Mouse (Mus musculus) intestine, postnatal 0 days (tissue): ENCODE measurements around the gene Slc30a1. TPM values are rescaled to one million over a fixed set of nuclear protein-coding genes. Genes with fewer than 3 reads are reported as not detected.

Experiments
- ATAC-seq: fragments of 200-750 bp; cut with Nextera tagmentation; 2 replicates; pipeline ENCODE4 v1.8.0; 2017; ENCODE audit warnings: mild to moderate bottlenecking, moderate TSS enrichment, moderate library complexity
- H3K27ac ChIP-seq: fragments of 300-500 bp; sonication (generic); 2 replicates; pipeline ENCODE4 v1.5.1; 2014; ENCODE audit warnings: mild to moderate bottlenecking, low read depth, low read length, moderate library complexity
- H3K27me3 ChIP-seq: fragments of 300-500 bp; sonication (generic); replicated peaks from 2 replicates; pipeline ENCODE4 v1.6.1; 2014; ENCODE audit warnings: low read length, mixed read lengths; ENCODE audit not compliant: control insufficient read depth, insufficient read depth
- H3K36me3 ChIP-seq: fragments of 300-500 bp; sonication (generic); 2 replicates; pipeline ENCODE4 v1.6.1; 2014; ENCODE audit warnings: mild to moderate bottlenecking, moderate library complexity; ENCODE audit not compliant: control insufficient read depth, insufficient read depth
- H3K4me1 ChIP-seq: fragments of 300-500 bp; sonication (generic); replicated peaks from 2 replicates; pipeline ENCODE4 v1.6.1; 2014; ENCODE audit warnings: antibody characterized with exemption, low read length, mixed read lengths; ENCODE audit not compliant: control insufficient read depth, insufficient read depth
- H3K4me2 ChIP-seq: fragments of 300-500 bp; sonication (generic); replicated peaks from 2 replicates; pipeline ENCODE4 v1.6.1; 2014; ENCODE audit warnings: low read depth, mild to moderate bottlenecking, moderate library complexity
- H3K4me3 ChIP-seq: fragments of 300-500 bp; sonication (generic); 2 replicates; pipeline ENCODE4 v1.5.1; 2014; ENCODE audit warnings: low read depth, low read length
- H3K9ac ChIP-seq: fragments of 300-500 bp; sonication (generic); 2 replicates; pipeline ENCODE4 v1.6.1; 2014; ENCODE audit warnings: mild to moderate bottlenecking, low read depth, low read length
- H3K9me3 ChIP-seq: fragments of 300-500 bp; sonication (generic); 2 replicates; pipeline ENCODE4 v1.6.1; 2016; ENCODE audit warnings: mixed run types; ENCODE audit not compliant: control insufficient read depth
- CTCF ChIP-seq: sonication (generic); IDR thresholded peaks from 2 replicates; pipeline ENCODE4 v1.5.1; 2016; ENCODE audit warnings: low read depth, mild to moderate bottlenecking, control low read depth, antibody characterized with exemption, moderate library complexity
- WGBS: fragments of 180-500 bp; shearing (Covaris S2); extraction: QIAGEN DNeasy Blood & Tissue Kit; methylation state at CpG from one replicate; pipeline ENCODE4 v1.1.7; 2014; 5-methylcytosine and 5-hydroxymethylcytosine counted together
- polyA plus RNA-seq: library from polyadenylated mRNA; unstranded; fragments of >200 nt; fragmentation: Nextera tagmentation; extraction: Ambion mirVana; gene quantifications from 2 replicates; pipeline ENCODE4 v1.2.1, GENCODE M21; 2015

Slc30a1 gene
- polyA plus RNA-seq, 1 experiment from 2014 or later, result 11.6 TPM

DNA sequence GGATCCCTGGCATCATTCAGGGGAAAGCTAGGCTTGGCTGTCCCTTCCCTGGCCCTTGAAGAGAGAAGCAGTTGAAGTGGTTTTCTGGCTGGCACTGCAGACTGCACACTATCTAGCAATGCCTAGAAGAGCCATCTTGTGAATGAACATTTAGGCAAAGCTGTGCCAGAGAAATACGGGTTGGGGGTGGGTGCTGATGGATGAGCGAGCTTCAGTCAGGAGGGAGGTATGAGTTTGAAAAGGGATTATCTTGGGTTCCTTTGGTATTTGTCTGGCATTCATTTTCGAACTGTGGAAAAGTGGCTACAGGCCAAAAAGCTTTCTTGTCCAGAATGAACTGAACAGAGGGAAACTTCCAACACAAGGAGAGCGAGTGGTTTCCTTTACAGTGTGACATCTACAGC lies 28.0 kb upstream of the Slc30a1 start:
- 70% methylated on average over 4 of the region's 4 CpGs for WGBS
- peaks cover 3% of the 10 kb centered on the region; the same call in 1 of the 2 replicates for H3K4me1 ChIP-seq
- H3K9ac ChIP-seq, result no peak overlapping the region
- H3K27ac ChIP-seq, result no peak overlapping the region
- no peak for TF ChIP-seq CTCF
- no peak overlapping the region for H3K4me2 ChIP-seq
- ATAC-seq, result no peak
- H3K27me3 ChIP-seq, result no peaks in the 10 kb centered on the region
- H3K4me3 ChIP-seq, result no peak overlapping the region
- H3K36me3 ChIP-seq, result no peaks in the 10 kb centered on the region
- no peaks in the 10 kb centered on the region for H3K9me3 ChIP-seq

DNA sequence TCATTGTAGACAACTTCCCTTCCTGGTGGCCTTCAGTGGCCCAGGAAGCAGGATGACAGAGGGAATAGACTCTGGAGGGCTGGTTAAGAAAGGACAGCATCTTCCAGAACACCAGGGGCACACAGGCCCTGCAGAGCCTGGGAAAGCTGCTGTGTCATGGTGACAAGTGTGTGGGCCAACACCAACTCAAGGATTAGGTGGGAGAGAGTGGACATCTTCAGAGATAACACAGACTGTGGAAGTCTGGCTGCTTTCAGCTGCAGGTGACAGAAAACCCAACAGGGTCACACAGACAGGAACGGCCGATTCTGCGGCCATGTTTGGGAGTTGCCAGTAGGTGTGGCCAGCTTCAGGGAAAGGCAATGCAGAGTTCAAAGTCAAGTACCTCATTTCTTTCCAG lies 26.3 kb upstream of the Slc30a1 start:
- 35% methylated on average over 3 of the region's 3 CpGs for WGBS

DNA sequence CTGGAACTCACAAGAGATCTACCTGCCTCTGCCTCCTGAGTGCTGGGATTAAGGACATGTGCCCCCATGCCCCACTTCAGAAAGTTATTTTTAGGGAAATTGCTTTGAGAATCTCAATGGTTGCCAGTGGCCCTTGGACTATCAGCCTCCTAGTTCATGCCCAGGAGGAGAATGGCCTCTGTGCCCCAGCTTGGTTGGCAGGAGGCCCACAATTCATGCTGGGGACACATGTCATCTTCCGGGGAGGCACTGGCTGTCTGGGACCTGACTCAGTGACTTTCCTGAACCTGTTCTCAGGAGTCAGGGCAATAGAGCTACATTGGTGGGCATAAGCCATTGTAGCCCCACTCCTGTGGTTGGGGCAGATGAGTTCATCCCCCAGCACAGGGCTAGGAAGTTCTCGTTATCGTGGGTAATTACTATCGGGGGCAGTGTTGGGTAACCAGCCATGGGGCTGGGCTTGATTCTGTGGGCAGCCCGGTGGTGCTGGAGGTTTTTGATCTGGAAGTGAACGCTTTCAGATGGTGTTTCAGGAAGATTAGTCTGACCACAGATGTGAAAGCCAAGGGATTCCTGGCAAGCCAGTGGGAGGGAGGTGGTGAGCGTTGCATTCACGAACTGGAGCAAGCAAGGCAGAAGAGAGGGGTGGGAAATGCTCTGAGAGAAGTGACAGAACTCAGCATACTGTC lies 25.5 kb upstream of the Slc30a1 start:
- Histone ChIP-seq H3K4me2 (no peak overlapping the region), H3K4me3 (no peak overlapping the region), H3K9me3 (no peaks in the 10 kb centered on the region), H3K27ac (no peak overlapping the region; the same call in 1 of the 2 replicates), H3K27me3 (no peaks in the 10 kb centered on the region), H3K36me3 (no peaks in the 10 kb centered on the region), H3K9ac (no peak overlapping the region), H3K4me1 (no peaks in the 10 kb centered on the region; the same call in 1 of the 2 replicates)
- 61% methylated on average over 8 of the region's 8 CpGs for WGBS
- no peak for TF ChIP-seq CTCF
- peak; percentile 56 for ATAC-seq

More for the DNA sequence above, 26.3 kb upstream of the Slc30a1 start:
- no peak for TF ChIP-seq CTCF
- no peak overlapping the region for H3K9ac ChIP-seq
- H3K4me1 ChIP-seq, result no peaks in the 10 kb centered on the region; the same call in 1 of the 2 replicates
- H3K27me3 ChIP-seq, result no peaks in the 10 kb centered on the region
- H3K4me2 ChIP-seq, result no peak overlapping the region
- H3K9me3 ChIP-seq, result no peaks in the 10 kb centered on the region
- no peak overlapping the region for H3K4me3 ChIP-seq
- no peak overlapping the region for H3K27ac ChIP-seq
- no peaks in the 10 kb centered on the region for H3K36me3 ChIP-seq
- no peak for ATAC-seq

DNA sequence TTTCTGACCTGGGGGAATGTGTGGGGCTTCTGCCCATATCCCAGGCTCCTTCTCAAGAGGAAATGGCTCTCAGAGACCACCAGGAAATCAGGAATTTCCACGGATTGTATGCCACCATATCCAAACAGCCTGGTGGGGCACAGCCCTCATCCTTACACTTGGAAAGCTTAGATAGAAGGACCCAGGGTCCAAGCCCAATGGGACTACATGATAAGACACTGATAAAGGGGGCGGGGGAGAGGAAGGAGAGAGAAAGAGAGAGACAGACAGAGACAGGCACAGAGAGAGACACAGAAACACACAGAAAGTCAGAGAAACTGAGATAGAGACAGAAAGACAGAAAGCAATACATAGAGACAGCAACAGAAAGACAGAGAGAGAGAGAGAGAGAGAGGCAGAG lies 24.9 kb upstream of the Slc30a1 start:
- Histone ChIP-seq H3K36me3 (no peaks in the 10 kb centered on the region), H3K4me2 (no peak overlapping the region), H3K4me3 (no peak overlapping the region), H3K27me3 (no peaks in the 10 kb centered on the region), H3K9me3 (no peaks in the 10 kb centered on the region), H3K9ac (no peak overlapping the region), H3K27ac (no peak overlapping the region), H3K4me1 (no peaks in the 10 kb centered on the region; the same call in 1 of the 2 replicates)
- no peak for ATAC-seq
- 39% methylated on average over 2 of the region's 2 CpGs for WGBS
- TF ChIP-seq CTCF, result no peak

DNA sequence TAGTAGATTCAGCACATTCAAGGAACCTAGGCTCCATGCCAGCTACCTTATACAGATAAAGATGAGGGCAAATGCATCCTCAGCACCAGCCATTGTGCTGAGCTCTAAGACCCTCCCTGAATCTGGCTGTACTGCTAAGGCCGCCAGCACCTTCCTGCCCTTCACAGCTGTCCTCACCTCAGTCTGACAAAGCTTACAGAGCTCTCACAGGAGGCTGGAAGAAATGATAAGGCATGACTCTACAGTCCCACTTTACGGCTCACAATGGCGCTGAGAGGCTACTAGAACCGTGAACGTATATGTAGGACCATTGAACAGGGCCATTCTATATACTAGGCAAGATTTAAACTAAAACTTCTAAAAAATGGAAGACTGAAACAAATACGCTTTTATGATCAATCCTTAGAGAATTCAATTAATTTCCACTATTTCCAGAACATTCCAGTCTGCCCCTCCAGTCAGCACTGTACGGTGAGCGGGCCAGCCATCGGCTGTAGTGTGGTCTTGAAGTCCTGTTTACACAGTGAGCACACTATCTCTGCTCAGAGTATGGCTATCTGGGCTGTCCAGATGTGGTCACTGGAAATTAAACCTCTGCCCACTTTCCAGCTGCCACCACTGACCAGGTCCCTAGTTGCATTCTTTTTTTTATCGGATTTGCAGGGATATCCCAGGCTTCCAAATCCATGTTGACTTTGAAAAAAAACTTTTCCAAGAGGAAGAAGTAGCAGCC lies 23.9 kb upstream of the Slc30a1 start:
- Histone ChIP-seq H3K4me2 (no peak overlapping the region), H3K9ac (no peak overlapping the region), H3K4me1 (no peaks in the 10 kb centered on the region; the same call in 1 of the 2 replicates), H3K9me3 (no peaks in the 10 kb centered on the region), H3K27me3 (no peaks in the 10 kb centered on the region), H3K36me3 (no peaks in the 10 kb centered on the region), H3K27ac (no peak overlapping the region), H3K4me3 (no peak overlapping the region)
- ATAC-seq, result no peak
- TF ChIP-seq CTCF, result no peak
- WGBS, result 90% methylated on average over 10 of the region's 10 CpGs

DNA sequence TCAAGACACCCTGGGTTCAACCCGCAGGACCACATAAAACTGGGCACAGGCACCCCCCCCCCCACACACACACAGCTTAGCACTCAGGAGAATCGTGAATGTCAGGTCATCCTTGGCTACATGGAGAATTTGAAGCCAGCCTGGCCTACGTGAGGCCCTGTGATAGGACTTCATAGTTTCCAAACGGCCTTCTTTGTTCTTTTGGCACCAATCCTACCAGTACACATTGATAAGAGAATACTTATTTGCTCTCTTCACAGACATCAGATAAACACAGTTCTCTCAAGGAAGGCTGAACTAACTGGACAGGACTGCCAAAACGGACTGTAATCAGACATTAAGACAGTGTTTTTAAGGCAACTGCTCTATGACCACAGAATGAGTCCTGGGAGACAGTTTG lies 22.9 kb upstream of the Slc30a1 start:
- ATAC-seq, result no peak
- no peak for TF ChIP-seq CTCF

More for the DNA sequence above, 22.9 kb upstream of the Slc30a1 start:
- Histone ChIP-seq H3K27me3 (no peaks in the 10 kb centered on the region), H3K36me3 (no peaks in the 10 kb centered on the region), H3K27ac (no peak overlapping the region), H3K9ac (no peak overlapping the region), H3K4me2 (no peak overlapping the region), H3K4me1 (no peaks in the 10 kb centered on the region; the same call in 1 of the 2 replicates), H3K9me3 (no peaks in the 10 kb centered on the region), H3K4me3 (no peak overlapping the region)
- 30% methylated on average over 5 of the region's 5 CpGs for WGBS
